Mouse (Mus musculus): ENCODE results near the gene Paics.

GRCm38 (mm10) chr5:76990789-76991188 is 39.7 kb downstream of the Paics start:
- TF ChIP-seq CTCF (IDR thresholded peaks at IDR 0.05; ENCODE audit: low read depth) = no peak
- TF ChIP-seq EP300 (IDR thresholded peaks at IDR 0.05; ENCODE audit: low read depth) = peak; percentile 83

Data from liver, postnatal 0 days (tissue).